Mouse (Mus musculus) testis, adult 2 months (tissue): ENCODE measurements around the gene Lrmda. TPM values are rescaled to one million over a fixed set of nuclear protein-coding genes. Genes with fewer than 3 reads are reported as not detected.

Source experiments
- H3K27ac ChIP-seq: fragments of 200-500 bp; 2 replicates; pipeline ENCODE4 v1.5.1; 2012; ENCODE audit warnings: low read depth, low read length; ENCODE audit not compliant: control insufficient read depth, insufficient read depth
- H3K27me3 ChIP-seq: fragments of 200-500 bp; 2 replicates; pipeline ENCODE4 v1.6.1; 2012; ENCODE audit warnings: mild to moderate bottlenecking, low read length, moderate library complexity; ENCODE audit not compliant: control insufficient read depth, insufficient read depth
- H3K36me3 ChIP-seq: fragments of 200-500 bp; 2 replicates; pipeline ENCODE4 v1.6.1; 2012; ENCODE audit warnings: mild to moderate bottlenecking, low read length; ENCODE audit not compliant: control insufficient read depth, insufficient read depth
- H3K4me1 ChIP-seq: fragments of 200-500 bp; 2 replicates; pipeline ENCODE4 v1.6.1; 2012; ENCODE audit warnings: low read length; ENCODE audit not compliant: control insufficient read depth, insufficient read depth
- H3K4me3 ChIP-seq: fragments of 200-500 bp; 2 replicates; pipeline ENCODE4 v1.5.1; 2012; ENCODE audit warnings: low read depth, mild to moderate bottlenecking, low read length, moderate library complexity, mixed read lengths; ENCODE audit not compliant: control insufficient read depth
- CTCF ChIP-seq: fragments of 200-500 bp; IDR thresholded peaks from 2 replicates; pipeline ENCODE4 v1.5.1; 2012; ENCODE audit warnings: low read depth, mild to moderate bottlenecking, inconsistent platforms, low read length, moderate library complexity; ENCODE audit not compliant: control insufficient read depth, insufficient read depth, insufficient replicate concordance
- POLR2A ChIP-seq: fragments of 200-500 bp; IDR thresholded peaks from 2 replicates; pipeline ENCODE4 v1.6.1; 2012; ENCODE audit warnings: low read depth, mild to moderate bottlenecking, inconsistent platforms, low read length, moderate library complexity; ENCODE audit not compliant: control insufficient read depth
- polyA plus RNA-seq: library from polyadenylated mRNA; depleted of rRNA; stranded (reverse); fragments of >200 nt; gene quantifications from 2 replicates; pipeline ENCODE4 v1.2.3, GENCODE M21; 2012

The Lrmda gene
- polyA plus RNA-seq, 1 experiment = 2.1 TPM

DNA sequence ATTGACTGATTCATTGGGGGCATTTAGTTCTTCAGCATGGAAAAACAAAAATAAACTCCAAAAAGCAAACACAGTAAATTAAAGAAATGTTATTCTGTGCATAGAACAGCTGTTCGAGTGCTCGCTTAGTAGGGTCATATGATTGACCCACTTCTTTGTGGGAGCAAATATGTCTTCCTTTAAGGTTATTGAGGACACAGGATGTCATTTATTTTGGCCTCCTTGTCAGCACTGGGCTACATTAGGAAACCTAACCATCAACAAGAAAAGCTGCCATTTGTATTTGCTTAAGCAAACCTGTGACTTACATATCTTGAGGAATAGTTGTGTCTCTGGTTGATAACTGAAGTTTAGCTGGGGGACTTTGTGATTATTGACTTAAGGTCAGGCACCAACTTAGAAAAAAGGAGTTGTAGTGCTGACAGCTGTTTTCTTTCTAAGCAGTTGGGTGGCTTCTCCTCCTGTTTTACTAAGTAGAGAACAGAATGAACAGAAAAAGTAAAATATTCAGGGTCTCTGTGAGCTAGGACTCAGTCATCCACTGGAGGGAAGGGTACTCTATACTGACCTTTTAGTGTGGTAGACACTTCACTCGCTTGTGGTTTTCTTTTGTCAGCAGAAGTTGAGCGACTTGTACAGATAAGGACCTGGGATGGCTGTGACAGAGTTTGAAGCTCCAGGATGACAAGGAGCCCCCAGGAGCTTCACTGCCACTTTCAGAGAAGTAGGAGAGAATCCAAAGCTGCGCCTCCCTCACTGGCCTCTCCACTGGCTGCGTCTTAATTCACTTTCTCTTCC is 696.3 kb downstream of the Lrmda start:
- Histone ChIP-seq H3K36me3 (no peaks in the 10 kb centered on the region), H3K4me1 (no peaks in the 10 kb centered on the region), H3K27ac (no peak overlapping the region), H3K27me3 (no peaks in the 10 kb centered on the region), H3K4me3 (no peak overlapping the region)
- no peak for TF ChIP-seq POLR2A
- no peak for TF ChIP-seq CTCF

DNA sequence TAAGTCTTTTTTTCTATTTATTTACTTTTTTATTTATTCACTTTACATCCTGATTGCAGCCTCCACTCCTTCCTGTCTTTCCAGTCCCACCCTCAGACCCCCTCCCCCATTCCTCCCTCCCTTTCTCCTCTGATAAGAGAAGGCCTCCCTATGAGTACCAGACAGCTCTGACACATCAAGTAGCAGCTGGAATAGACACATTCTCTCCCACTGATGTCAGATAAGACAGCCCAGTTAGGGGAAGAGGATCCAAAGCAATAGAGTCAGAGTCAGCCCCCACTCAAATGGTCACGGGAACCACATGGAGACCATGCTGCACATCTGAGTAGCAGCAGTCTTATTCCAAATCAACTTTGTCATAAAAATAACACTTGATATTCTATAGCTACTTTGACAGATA is 700.5 kb downstream of the Lrmda start:
- Histone ChIP-seq H3K4me1 (no peaks in the 10 kb centered on the region), H3K27me3 (no peaks in the 10 kb centered on the region), H3K27ac (no peak overlapping the region), H3K4me3 (no peak overlapping the region), H3K36me3 (no peaks in the 10 kb centered on the region)
- TF ChIP-seq CTCF (no peak), POLR2A (no peak)

- no peak overlapping the region for H3K27ac ChIP-seq
- H3K36me3 ChIP-seq = no peaks in the 10 kb centered on the region
- H3K4me1 ChIP-seq = no peaks in the 10 kb centered on the region
- H3K27me3 ChIP-seq = no peaks in the 10 kb centered on the region
- no peak overlapping the region for H3K4me3 ChIP-seq
- TF ChIP-seq CTCF (no peak), POLR2A (no peak)
Measured at GRCm38 (mm10) chr14:22721845-22722244, 702.3 kb downstream of the Lrmda start.

DNA sequence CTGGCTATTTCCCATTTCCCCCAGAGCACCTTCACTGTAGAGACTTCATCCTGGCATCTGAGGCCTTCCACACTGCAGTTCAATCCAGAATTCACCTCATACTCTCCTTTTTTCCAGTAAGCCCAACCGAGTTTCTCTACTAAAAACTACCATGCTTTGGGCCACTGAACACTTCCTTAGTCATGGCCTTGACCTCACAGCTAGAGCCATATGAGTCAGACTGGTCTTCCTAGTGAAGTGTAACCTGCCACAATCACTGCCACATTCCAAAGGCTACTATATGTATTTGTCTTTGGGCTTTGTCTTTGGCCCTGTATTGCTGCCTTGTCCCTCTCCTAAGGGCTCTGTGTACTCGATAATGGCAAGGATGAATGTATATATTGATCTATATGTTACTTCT is 708.0 kb downstream of the Lrmda start:
- Histone ChIP-seq H3K4me1 (no peaks in the 10 kb centered on the region), H3K27me3 (no peaks in the 10 kb centered on the region), H3K36me3 (no peaks in the 10 kb centered on the region), H3K4me3 (no peak overlapping the region), H3K27ac (no peak overlapping the region)
- TF ChIP-seq CTCF (no peak), POLR2A (no peak)

DNA sequence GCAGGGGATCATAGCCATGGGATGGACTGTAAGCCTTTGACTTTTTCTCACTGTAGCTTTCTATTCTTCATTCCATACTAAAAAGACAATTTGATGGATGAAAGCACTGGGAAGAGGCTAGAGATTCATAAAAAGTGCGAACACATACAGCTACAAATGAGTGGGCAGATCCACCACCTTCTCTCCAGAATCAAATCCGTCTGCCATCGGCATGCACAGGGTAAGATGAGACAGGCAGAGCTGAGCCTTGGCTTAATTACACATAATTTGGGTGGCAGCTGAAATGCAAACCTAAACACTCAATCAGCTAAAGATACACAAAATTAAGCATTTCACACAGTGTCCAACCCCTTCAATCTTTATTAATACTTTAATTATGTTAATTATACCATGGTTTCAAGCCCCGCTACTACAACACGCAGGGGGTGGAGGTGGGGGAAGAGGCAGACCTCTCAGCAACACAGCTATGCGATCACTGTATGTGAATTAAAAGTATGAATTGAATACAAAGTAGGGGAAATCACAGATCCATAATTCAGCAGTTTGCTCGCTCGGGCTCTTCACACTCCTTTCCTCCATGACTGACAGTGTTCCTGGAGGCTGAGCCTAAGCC is 709.2 kb downstream of the Lrmda start:
- TF ChIP-seq POLR2A = no peak
- H3K27me3 ChIP-seq = no peaks in the 10 kb centered on the region

DNA sequence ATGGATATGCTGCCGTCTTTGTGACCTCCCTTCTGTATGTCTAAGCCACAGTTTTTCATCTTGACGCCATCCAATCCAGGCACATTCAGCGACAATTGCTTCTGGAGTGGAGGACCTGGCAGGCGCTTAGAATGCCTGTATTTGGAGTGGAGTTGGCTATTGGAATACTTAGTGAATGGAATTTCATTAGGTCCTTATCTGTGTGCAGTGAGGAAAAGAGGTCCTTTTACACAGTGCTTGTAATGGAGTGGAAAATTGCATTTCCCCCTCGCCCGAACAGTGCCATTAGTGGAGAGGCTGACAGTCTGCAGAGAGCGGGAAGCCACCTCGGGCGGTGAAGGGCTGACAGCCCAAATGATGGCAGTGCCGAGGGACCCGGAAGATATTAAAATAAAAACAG is 719.1 kb downstream of the Lrmda start:
- Histone ChIP-seq H3K4me1 (no peaks in the 10 kb centered on the region), H3K27ac (no peak overlapping the region), H3K36me3 (no peaks in the 10 kb centered on the region), H3K27me3 (no peaks in the 10 kb centered on the region), H3K4me3 (no peak overlapping the region)
- TF ChIP-seq POLR2A (no peak), CTCF (no peak)

More for the DNA sequence above, 709.2 kb downstream of the Lrmda start:
- H3K4me1 ChIP-seq = no peaks in the 10 kb centered on the region
- no peak overlapping the region for H3K4me3 ChIP-seq
- no peak overlapping the region for H3K27ac ChIP-seq
- H3K36me3 ChIP-seq = no peaks in the 10 kb centered on the region

- Histone ChIP-seq H3K27me3 (no peaks in the 10 kb centered on the region), H3K27ac (no peak overlapping the region), H3K4me3 (no peak overlapping the region), H3K36me3 (no peaks in the 10 kb centered on the region), H3K4me1 (no peaks in the 10 kb centered on the region)
- TF ChIP-seq CTCF (no peak), POLR2A (no peak)
Measured at GRCm38 (mm10) chr14:22742527-22742926, 723.0 kb downstream of the Lrmda start.

GRCm38 (mm10) chr14:22743264-22743663 is 723.8 kb downstream of the Lrmda start:
- Histone ChIP-seq H3K4me3 (no peak overlapping the region), H3K4me1 (no peaks in the 10 kb centered on the region), H3K36me3 (no peaks in the 10 kb centered on the region), H3K27ac (no peak overlapping the region), H3K27me3 (no peaks in the 10 kb centered on the region)
- no peak for TF ChIP-seq CTCF
- TF ChIP-seq POLR2A = no peak
